Mouse (Mus musculus) ovary, postnatal 10 days (tissue): Measurements from ENCODE around the gene Robo4.

Experiments used
- DNase-seq: peaks from one replicate; pipeline ENCODE4 v3.0.0; 2022; ENCODE audit warnings: low spot score

The Robo4 gene

GRCm38 (mm10) chr9:37401802-37402201, at the start of gene Robo4:
TSS of gene Robo4 (plus strand) at chr9:37401897.
- no peak for DNase-seq

GRCm38 (mm10) chr9:37354485-37354884, 47.2 kb upstream of the Robo4 start:
- no peak for DNase-seq

- no peak for DNase-seq
Observed at GRCm38 (mm10) chr9:37358713-37359330, 42.9 kb upstream of the Robo4 start.

- DNase-seq: no peak
Observed at GRCm38 (mm10) chr9:37359331-37360220, 42.1 kb upstream of the Robo4 start.

GRCm38 (mm10) chr9:37362084-37362483, 39.6 kb upstream of the Robo4 start:
- no peak for DNase-seq

- DNase-seq: no peak
Observed at GRCm38 (mm10) chr9:37362881-37363280, 38.8 kb upstream of the Robo4 start.

GRCm38 (mm10) chr9:37363551-37363950, 38.1 kb upstream of the Robo4 start:
- DNase-seq: no peak

GRCm38 (mm10) chr9:37364392-37364791, 37.3 kb upstream of the Robo4 start:
- DNase-seq: no peak

GRCm38 (mm10) chr9:37365706-37366105, 36.0 kb upstream of the Robo4 start:
- no peak for DNase-seq

- no peak for DNase-seq
Observed at GRCm38 (mm10) chr9:37367301-37368080, 34.2 kb upstream of the Robo4 start, which contains the start of gene Hepacam. TSS of gene Hepacam (plus strand) at chr9:37367351.

- DNase-seq: no peak
Observed at GRCm38 (mm10) chr9:37368081-37368830, 33.4 kb upstream of the Robo4 start.

- DNase-seq: no peak
Observed at GRCm38 (mm10) chr9:37368860-37369259, 32.8 kb upstream of the Robo4 start.

GRCm38 (mm10) chr9:37371232-37371801, 30.4 kb upstream of the Robo4 start:
- no peak for DNase-seq

GRCm38 (mm10) chr9:37375718-37376117, 26.0 kb upstream of the Robo4 start:
- no peak for DNase-seq

GRCm38 (mm10) chr9:37383161-37383560, 18.5 kb upstream of the Robo4 start:
- DNase-seq: no peak

GRCm38 (mm10) chr9:37384284-37385182, 17.2 kb upstream of the Robo4 start:
- no peak for DNase-seq

- DNase-seq: no peak
Observed at GRCm38 (mm10) chr9:37390891-37391290, 10.8 kb upstream of the Robo4 start.

- no peak for DNase-seq
Observed at GRCm38 (mm10) chr9:37392071-37392470, 9.6 kb upstream of the Robo4 start.

- DNase-seq: no peak
Observed at GRCm38 (mm10) chr9:37393482-37394131, 8.1 kb upstream of the Robo4 start.

- DNase-seq: no peak
Observed at GRCm38 (mm10) chr9:37400585-37400984, 1.1 kb upstream of the Robo4 start.
